In genomic region chr11:79871783-79872628, GRCm38 (mm10) we compare ENCODE assay signal across 29 mouse cellular contexts.
DNase-seq lines count a peak whose midpoint lies in the region; ATAC-seq and TF ChIP-seq lines count a peak whose summit lies in the region.
"Had no signal": no experiment of that assay in that cellular context is flagged by ENCODE, and none has a peak within 500 bp of the region (broad histone marks: within the 10 kb centered on the region; RNA-seq: fewer than 3 reads in every experiment).

No protein-coding gene starts in this region.

- no peak for TF ChIP-seq EP300 in liver, postnatal 0 days (IDR thresholded peaks at IDR 0.05; ENCODE audit: low read depth)

- H3K4me2 ChIP-seq in kidney, embryonic 14.5 days (replicated peaks; ENCODE audit: low read depth, low read length), result no peak overlapping the region
- no peak overlapping the region for H3K4me2 ChIP-seq in liver, postnatal 0 days (ENCODE audit: low read depth, low read length)
- H3K4me2 ChIP-seq: embryonic facial prominence, embryonic 12.5 days; forebrain, embryonic 15.5 days; heart, embryonic 12.5 days; hindbrain, embryonic 13.5 days; liver, embryonic 15.5 days; stomach, embryonic 15.5 days had no signal

- no peaks in the 10 kb centered on the region for H3K27me3 ChIP-seq in kidney, adult 2 months (replicated peaks; ENCODE audit: control insufficient read depth, insufficient read depth, low read length)
- H3K27me3 ChIP-seq in kidney, embryonic 14.5 days (ENCODE audit: control insufficient read depth, insufficient read depth, low read length), result no peaks in the 10 kb centered on the region
- H3K27me3 ChIP-seq in liver, postnatal 0 days (ENCODE audit: insufficient read depth, low read length), result no peaks in the 10 kb centered on the region
- H3K27me3 ChIP-seq: CH12.LX; embryonic facial prominence, embryonic 12.5 days; forebrain, embryonic 15.5 days; heart, embryonic 12.5 days; hindbrain, embryonic 13.5 days; stomach, embryonic 15.5 days had no signal

- ATAC-seq in kidney, embryonic 14.5 days (ENCODE audit: low FRiP score, low TSS enrichment), result no peak
- ATAC-seq in liver, postnatal 0 days, result no peak
- ATAC-seq: forebrain, embryonic 15.5 days; intestine, postnatal 0 days had no signal

- 95% methylated on average over 10 of the region's 10 CpGs for WGBS in kidney, adult 2 months
- whole genome bisulfite sequencing in kidney, embryonic 14.5 days, result 92% methylated on average over 10 of the region's 10 CpGs
- WGBS in liver, postnatal 0 days (ENCODE audit: insufficient replicate concordance), result 80% methylated on average over 10 of the region's 10 CpGs

- no peaks in the 10 kb centered on the region for H3K36me3 ChIP-seq in kidney, adult 2 months (ENCODE audit: control insufficient read depth, insufficient read depth, low read length)
- H3K36me3 ChIP-seq in kidney, embryonic 14.5 days (ENCODE audit: control insufficient read depth, insufficient read depth, low read length), result no peaks in the 10 kb centered on the region
- no peaks in the 10 kb centered on the region for H3K36me3 ChIP-seq in liver, postnatal 0 days (replicated peaks; ENCODE audit: insufficient read depth, low read length)
- H3K36me3 ChIP-seq: embryonic facial prominence, embryonic 12.5 days; forebrain, embryonic 10.5 days; forebrain, embryonic 15.5 days; heart, embryonic 12.5 days; hindbrain, embryonic 13.5 days; liver, embryonic 15.5 days; stomach, embryonic 15.5 days had no signal

- no peak overlapping the region for H3K27ac ChIP-seq in kidney, adult 2 months (ENCODE audit: insufficient read depth, low read depth, low read length)
- no peak overlapping the region for H3K27ac ChIP-seq in kidney, embryonic 14.5 days (ENCODE audit: low read depth, low read length)
- no peak overlapping the region for H3K27ac ChIP-seq in liver, postnatal 0 days (ENCODE audit: low read depth)
- H3K27ac ChIP-seq: embryonic facial prominence, embryonic 12.5 days; forebrain, embryonic 10.5 days; forebrain, embryonic 15.5 days; heart, adult 2 months; hindbrain, embryonic 13.5 days; liver, embryonic 15.5 days; macrophage; stomach, embryonic 15.5 days had no signal

- TF ChIP-seq POLR2A in kidney, adult 2 months (IDR thresholded peaks at IDR 0.05; ENCODE audit: low read depth, low read length), result no peak

- no peak overlapping the region for H3K9ac ChIP-seq in kidney, embryonic 14.5 days (ENCODE audit: low read depth, low read length)
- no peak overlapping the region for H3K9ac ChIP-seq in liver, postnatal 0 days (replicated peaks)
- H3K9ac ChIP-seq: embryonic facial prominence, embryonic 12.5 days; forebrain, embryonic 15.5 days; heart, embryonic 12.5 days; hindbrain, embryonic 13.5 days; liver, embryonic 15.5 days; stomach, embryonic 15.5 days had no signal

- H3K9me3 ChIP-seq in kidney, embryonic 14.5 days (ENCODE audit: control insufficient read depth, low read length), result no peaks in the 10 kb centered on the region
- H3K9me3 ChIP-seq in liver, postnatal 0 days (ENCODE audit: low read length), result no peaks in the 10 kb centered on the region
- H3K9me3 ChIP-seq: embryonic facial prominence, embryonic 12.5 days; forebrain, embryonic 10.5 days; forebrain, embryonic 15.5 days; hindbrain, embryonic 13.5 days; liver, embryonic 15.5 days; stomach, embryonic 15.5 days had no signal

- no peak for TF ChIP-seq CTCF in kidney, adult 2 months (conservative IDR thresholded peaks at IDR 0.05; ENCODE audit: insufficient read depth, insufficient read length, low read depth, low read length)
- TF ChIP-seq CTCF in liver, postnatal 0 days (IDR thresholded peaks at IDR 0.05; ENCODE audit: low read depth), result no peak

- peaks cover 5% of the 10 kb centered on the region; the same call in 1 of the 2 replicates for H3K4me1 ChIP-seq in kidney, adult 2 months (ENCODE audit: control insufficient read depth, insufficient read depth, low read length)
- H3K4me1 ChIP-seq in kidney, embryonic 14.5 days (ENCODE audit: control insufficient read depth, insufficient read depth, low read length), result peaks cover 11% of the 10 kb centered on the region
- H3K4me1 ChIP-seq in liver, postnatal 0 days (ENCODE audit: insufficient read depth), result peaks cover 9% of the 10 kb centered on the region
- H3K4me1 ChIP-seq: forebrain, embryonic 15.5 days had no signal

- H3K4me3 ChIP-seq in kidney, adult 2 months (ENCODE audit: insufficient read depth, low read depth, low read length), result no peak overlapping the region
- no peak overlapping the region for H3K4me3 ChIP-seq in kidney, embryonic 14.5 days (ENCODE audit: low read length)
- no peak overlapping the region for H3K4me3 ChIP-seq in liver, postnatal 0 days (ENCODE audit: low read depth, low read length)
- H3K4me3 ChIP-seq: embryonic facial prominence, embryonic 12.5 days; forebrain, embryonic 10.5 days; forebrain, embryonic 15.5 days; heart, adult 2 months; heart, embryonic 12.5 days; hindbrain, embryonic 13.5 days; liver, embryonic 15.5 days; stomach, embryonic 15.5 days had no signal

- DNase-seq in kidney, adult 2 months, result peak; percentile 33
- peak; percentile 36 for DNase-seq in lung, postnatal 25 days (ENCODE audit: low spot score)
- no peak for DNase-seq in lung, postnatal 14 days
- DNase-seq in gonadal fat pad, adult 2 months (ENCODE audit: low read depth), result peak; percentile 97
- DNase-seq in liver, result no peak
- DNase-seq in liver, postnatal 0 days, result no peak
- DNase-seq: adrenal gland, postnatal 10 days; cerebellum, adult 11 months; embryo, embryonic 11 days; gastrocnemius, postnatal 36 days; heart, adult 2 months; heart, postnatal 4 days; kidney, postnatal 4 days; layer of hippocampus, postnatal 36 days; midbrain, embryonic 14.5 days; retina, postnatal 1 day; right cerebral cortex, postnatal 14 days; thymus, postnatal 14 days had no signal

Comparison
In these comparisons a context has a peak if more than half of its experiments do, and no peak if none do; other contexts are left out.
1. DNase-seq: peak in kidney, adult 2 months (single experiment), lung, postnatal 25 days (single experiment) and gonadal fat pad, adult 2 months (single experiment); none in lung, postnatal 14 days (single experiment), liver (single experiment) and liver, postnatal 0 days (single experiment).